Mouse (Mus musculus) heart, adult 2 months (tissue): ENCODE data around the gene Mansc1.

Experiments
- CTCF ChIP-seq: fragments of 200-600 bp; IDR thresholded peaks from 2 replicates; pipeline ENCODE4 v1.8.1; 2022; ENCODE audit warnings: antibody characterized with exemption, mild to moderate bottlenecking, moderate library complexity
- EP300 ChIP-seq: fragments of 200-500 bp; IDR thresholded peaks from 2 replicates; pipeline ENCODE4 v1.6.1; 2011; ENCODE audit warnings: low read depth, low read length, control low read depth; ENCODE audit not compliant: insufficient read depth

DNA sequence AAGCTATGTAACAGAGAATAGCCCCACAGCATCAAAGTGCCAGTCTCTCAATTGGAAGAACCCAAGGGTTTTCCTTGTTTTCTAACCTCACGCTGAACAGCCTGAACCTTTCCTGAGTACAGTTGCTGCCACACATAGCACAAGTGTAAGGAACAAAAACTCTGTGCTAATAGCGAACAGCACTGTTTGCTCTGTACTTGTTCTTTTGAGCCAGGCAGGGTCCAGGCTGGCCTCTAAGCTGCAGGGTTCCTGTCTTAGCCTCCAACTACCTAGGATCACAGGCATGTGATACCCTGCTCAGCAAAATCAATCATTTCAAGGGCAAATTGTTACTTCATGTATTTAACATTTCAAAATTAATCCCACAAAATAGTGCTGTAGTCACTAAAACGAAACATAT lies 72.7 kb downstream of the Mansc1 start:
- TF ChIP-seq CTCF (no peak), EP300 (no peak)
